Mouse (Mus musculus) ES-E14 (cell line): ENCODE data around the gene Anapc5.

Experiments
- ZC3H11A ChIP-seq: IDR thresholded peaks from 2 replicates; pipeline ENCODE4 v1.6.1; 2012; ENCODE audit warnings: low read depth, mild to moderate bottlenecking, inconsistent platforms, low read length, borderline replicate concordance
- ZNF384 ChIP-seq: IDR thresholded peaks from 2 replicates; pipeline ENCODE4 v1.6.1; 2012; ENCODE audit warnings: low read depth, low read length, inconsistent platforms

- TF ChIP-seq ZC3H11A (no peak), ZNF384 (no peak)
Observed at GRCm38 (mm10) chr5:122763271-122764031, 57.7 kb downstream of the Anapc5 start.
